Mouse (Mus musculus): Measurements from ENCODE around the gene Pgm2. TPM values are rescaled to one million over a fixed set of nuclear protein-coding genes. Genes with fewer than 3 reads are reported as not detected.

Gene Pgm2
- polyA plus RNA-seq, 1 experiment from 2014 or later = 25.1 TPM

DNA sequence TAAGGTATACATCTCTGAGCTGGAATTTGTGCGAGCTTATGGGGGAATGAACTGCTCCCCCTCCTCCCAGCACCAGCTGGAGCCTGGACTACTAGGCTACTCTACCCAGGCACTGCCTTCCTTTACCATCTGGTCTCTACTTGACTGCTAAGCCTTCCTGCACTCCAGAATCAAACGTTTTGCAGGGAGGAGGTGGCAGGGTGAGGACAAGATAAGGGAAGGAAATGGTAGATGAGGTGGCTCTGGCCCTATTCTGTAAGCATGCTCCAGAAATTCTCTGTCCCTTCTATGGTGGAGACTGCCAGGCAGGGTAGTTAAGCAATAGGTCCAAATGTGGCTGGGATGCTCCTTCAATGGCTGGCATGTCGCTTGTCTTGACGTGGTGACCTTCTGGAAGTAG lies 65.8 kb downstream of the Pgm2 start:
- Histone ChIP-seq H3K36me3 (no peaks in the 10 kb centered on the region), H3K27ac (replicated peaks) (no peak overlapping the region), H3K4me1 (peaks cover 24% of the 10 kb centered on the region), H3K27me3 (ENCODE audit: low read depth, poor library complexity, severe bottlenecking) (peaks cover 70% of the 10 kb centered on the region), H3K4me3 (no peak overlapping the region), H3K9me3 (replicated peaks) (no peaks in the 10 kb centered on the region)
- DNase-seq (ENCODE audit: low spot score) = no peak
- WGBS = 37% methylated on average over 4 of the region's 4 CpGs

DNA sequence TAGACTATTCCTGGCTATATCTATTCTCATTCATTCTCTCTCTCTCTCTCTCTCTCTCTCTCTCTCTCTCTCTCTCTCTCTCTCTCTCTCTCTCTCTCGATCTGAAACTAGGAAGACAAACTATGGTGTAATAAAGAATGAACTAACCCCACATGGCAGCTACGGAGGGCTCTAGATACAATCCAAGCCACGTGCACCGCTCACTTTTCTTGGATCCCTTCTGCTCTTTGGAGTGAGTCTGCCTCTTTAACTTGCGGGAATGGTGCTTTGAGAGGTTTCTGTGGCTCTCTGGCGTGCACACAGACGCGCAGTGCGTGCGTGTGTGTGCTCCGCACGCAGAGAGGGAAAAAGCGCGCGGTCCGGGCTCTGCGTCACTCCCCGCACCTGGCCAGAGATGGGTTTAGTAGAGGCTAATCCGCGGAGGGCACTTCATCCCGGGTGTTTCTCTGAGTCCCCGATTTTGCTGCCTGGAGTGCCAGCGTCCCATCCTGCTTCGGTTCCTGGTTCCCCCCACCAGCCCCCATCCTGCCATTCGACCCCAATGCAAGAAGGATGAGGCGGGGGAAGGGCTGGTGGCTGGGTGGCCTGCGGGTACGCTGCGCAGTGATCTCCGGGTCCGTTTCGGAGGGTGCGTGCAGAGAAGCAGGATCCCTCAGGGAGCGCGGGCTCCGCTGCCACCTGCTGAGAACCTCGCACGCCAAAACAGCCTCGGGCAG lies 66.5 kb downstream of the Pgm2 start:
- Histone ChIP-seq H3K9me3 (replicated peaks) (no peaks in the 10 kb centered on the region), H3K4me3 (peak overlapping the region; percentile 69), H3K36me3 (no peaks in the 10 kb centered on the region), H3K27me3 (ENCODE audit: low read depth, poor library complexity, severe bottlenecking) (peaks cover 70% of the 10 kb centered on the region), H3K27ac (replicated peaks) (peak overlapping the region; percentile 72), H3K4me1 (peaks cover 24% of the 10 kb centered on the region)
- under 1% methylated on average over 39 of the region's 39 CpGs for WGBS
- peak; percentile 65 for DNase-seq (ENCODE audit: low spot score)

GRCm38 (mm10) chr5:64159781-64160704 lies 67.3 kb downstream of the Pgm2 start:
- Histone ChIP-seq H3K4me3 (peak overlapping the region; percentile 69), H3K27ac (replicated peaks) (peak overlapping the region; percentile 72), H3K36me3 (no peaks in the 10 kb centered on the region), H3K4me1 (peaks cover 24% of the 10 kb centered on the region), H3K27me3 (ENCODE audit: low read depth, poor library complexity, severe bottlenecking) (peaks cover 70% of the 10 kb centered on the region), H3K9me3 (replicated peaks) (no peaks in the 10 kb centered on the region)
- peak; percentile 78 for DNase-seq (ENCODE audit: low spot score)
- under 1% methylated on average over 59 of the region's 63 CpGs for WGBS

DNA sequence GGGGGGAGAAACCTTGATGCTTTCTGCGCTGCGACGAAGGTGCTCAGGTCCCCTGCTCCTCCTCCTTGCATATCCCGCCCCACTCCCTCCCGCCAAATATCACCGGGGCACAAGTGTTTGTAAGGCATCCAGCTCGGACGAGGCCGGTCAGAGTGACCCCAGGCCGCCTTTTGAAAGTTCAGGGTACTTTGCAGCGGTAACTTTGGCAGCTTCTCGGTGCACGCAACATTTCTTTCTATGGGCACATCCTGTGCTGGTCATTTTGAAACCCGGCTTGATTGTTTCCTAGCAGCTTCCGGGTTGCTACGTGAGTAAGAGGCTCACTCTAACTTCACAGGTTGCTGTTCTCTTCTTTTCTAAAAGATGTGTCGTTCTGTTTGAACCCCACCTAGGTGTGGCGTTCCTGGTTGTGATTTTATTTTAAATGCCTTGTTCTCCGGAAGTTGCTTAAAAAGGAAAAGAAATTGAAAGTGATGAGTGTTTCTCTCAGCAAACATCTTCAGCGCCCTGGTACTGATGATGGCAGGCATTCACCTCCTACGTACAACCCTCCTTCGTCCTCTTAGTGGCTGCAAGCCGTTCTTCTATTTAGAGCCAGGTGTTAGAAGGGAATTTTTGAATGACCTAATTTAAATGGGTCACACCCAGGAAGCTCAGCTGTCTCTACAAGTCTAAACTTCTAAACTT lies 68.1 kb downstream of the Pgm2 start:
- H3K4me3 ChIP-seq = peak overlapping the region; percentile 69
- peak; percentile 37 for DNase-seq (ENCODE audit: low spot score)
- peaks cover 65% of the 10 kb centered on the region for H3K27me3 ChIP-seq (ENCODE audit: low read depth, poor library complexity, severe bottlenecking)
- H3K9me3 ChIP-seq (replicated peaks) = no peaks in the 10 kb centered on the region
- H3K4me1 ChIP-seq = peaks cover 32% of the 10 kb centered on the region
- no peaks in the 10 kb centered on the region for H3K36me3 ChIP-seq
- H3K27ac ChIP-seq (replicated peaks) = peak overlapping the region; percentile 72
- WGBS = 2% methylated on average over 23 of the region's 23 CpGs

DNA sequence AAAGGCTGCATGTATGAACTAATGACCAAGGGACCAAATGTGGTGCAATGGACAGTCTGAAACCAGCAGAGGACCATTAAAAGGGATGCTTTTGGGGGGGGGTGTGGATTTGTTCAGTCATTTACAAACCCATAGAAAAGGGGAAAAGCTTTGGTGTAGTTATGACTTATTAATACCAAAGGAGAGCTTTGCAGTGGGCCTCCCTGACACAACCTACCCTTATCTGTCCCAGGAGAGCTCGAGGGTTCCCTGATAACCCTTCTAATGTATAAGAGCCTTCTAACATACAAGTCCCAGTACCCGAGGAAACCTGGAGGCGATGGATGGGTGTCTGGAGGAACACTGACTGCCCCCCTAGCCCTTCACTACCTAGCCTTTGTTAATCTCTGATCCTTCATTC lies 69.2 kb downstream of the Pgm2 start:
- peaks cover 32% of the 10 kb centered on the region for H3K4me1 ChIP-seq
- no peak overlapping the region for H3K27ac ChIP-seq (replicated peaks)
- H3K27me3 ChIP-seq (ENCODE audit: low read depth, poor library complexity, severe bottlenecking) = peaks cover 59% of the 10 kb centered on the region
- H3K36me3 ChIP-seq = no peaks in the 10 kb centered on the region
- H3K9me3 ChIP-seq (replicated peaks) = no peaks in the 10 kb centered on the region
- no peak for DNase-seq (ENCODE audit: low spot score)
- H3K4me3 ChIP-seq = no peak overlapping the region
- WGBS = 76% methylated on average over 3 of the region's 3 CpGs

DNA sequence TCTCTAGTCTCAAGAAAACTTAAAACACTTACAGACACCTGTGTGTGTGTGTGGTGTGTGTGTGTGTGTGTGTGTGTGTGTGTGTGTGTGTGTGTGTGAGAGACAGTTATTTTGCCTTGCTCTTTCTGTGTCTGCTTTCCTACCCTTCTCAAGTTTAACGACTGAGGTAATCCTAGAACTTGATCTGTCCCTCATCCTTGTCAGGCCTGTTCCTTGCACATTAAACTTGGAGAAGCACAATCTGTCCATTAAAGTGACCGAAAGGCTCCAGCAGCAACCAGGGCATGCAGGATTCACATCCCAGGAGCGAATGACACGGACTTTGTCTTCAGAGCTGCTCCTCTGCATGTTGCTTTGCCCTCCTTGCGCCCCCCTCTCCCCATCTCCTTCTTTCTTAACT lies 69.8 kb downstream of the Pgm2 start:
- Histone ChIP-seq H3K27ac (replicated peaks) (no peak overlapping the region), H3K27me3 (ENCODE audit: low read depth, poor library complexity, severe bottlenecking) (peaks cover 52% of the 10 kb centered on the region), H3K9me3 (replicated peaks) (no peaks in the 10 kb centered on the region), H3K36me3 (no peaks in the 10 kb centered on the region), H3K4me1 (peaks cover 32% of the 10 kb centered on the region), H3K4me3 (no peak overlapping the region)
- WGBS = 91% methylated on average over 5 of the region's 5 CpGs
- no peak for DNase-seq (ENCODE audit: low spot score)

- peaks cover 28% of the 10 kb centered on the region for H3K4me1 ChIP-seq
- no peaks in the 10 kb centered on the region for H3K9me3 ChIP-seq (replicated peaks)
- no peak for DNase-seq (ENCODE audit: low spot score)
- 97% methylated on average over 3 of the region's 3 CpGs for WGBS
- H3K4me3 ChIP-seq = no peak overlapping the region
- no peak overlapping the region for H3K27ac ChIP-seq (replicated peaks)
- no peaks in the 10 kb centered on the region for H3K36me3 ChIP-seq
- peaks cover 34% of the 10 kb centered on the region for H3K27me3 ChIP-seq (ENCODE audit: low read depth, poor library complexity, severe bottlenecking)
Measured at GRCm38 (mm10) chr5:64164414-64164813, 71.7 kb downstream of the Pgm2 start.

DNA sequence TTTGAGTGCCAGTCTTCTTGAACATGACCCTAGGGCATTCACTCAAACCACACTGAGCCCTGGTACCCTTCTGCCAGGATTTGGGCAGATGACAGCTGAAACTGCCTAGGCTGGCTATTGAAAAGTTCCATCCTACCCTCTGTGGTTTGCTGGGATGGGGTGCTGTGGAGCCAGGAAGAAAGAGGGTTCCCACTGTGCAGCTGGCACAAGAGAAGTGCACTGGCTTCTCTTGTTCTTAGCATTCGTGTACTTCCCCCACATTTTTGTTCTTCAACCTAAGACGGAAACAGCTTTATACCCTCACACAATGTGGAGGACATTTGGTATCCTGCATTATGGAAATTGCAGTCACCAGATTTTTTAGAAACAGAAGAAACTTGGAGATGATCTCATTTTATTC lies 73.1 kb downstream of the Pgm2 start:
- H3K9me3 ChIP-seq (replicated peaks) = no peaks in the 10 kb centered on the region
- peaks cover 21% of the 10 kb centered on the region for H3K27me3 ChIP-seq (ENCODE audit: low read depth, poor library complexity, severe bottlenecking)
- H3K27ac ChIP-seq (replicated peaks) = no peak overlapping the region
- DNase-seq (ENCODE audit: low spot score) = no peak
- no peak overlapping the region for H3K4me3 ChIP-seq
- WGBS = 42% methylated on average over 2 of the region's 2 CpGs
- peaks cover 13% of the 10 kb centered on the region for H3K4me1 ChIP-seq
- H3K36me3 ChIP-seq = no peaks in the 10 kb centered on the region

GRCm38 (mm10) chr5:64168990-64169540 lies 76.3 kb downstream of the Pgm2 start:
- Histone ChIP-seq H3K9me3 (replicated peaks) (no peaks in the 10 kb centered on the region), H3K27ac (replicated peaks) (no peak overlapping the region), H3K4me1 (peaks cover 8% of the 10 kb centered on the region), H3K36me3 (no peaks in the 10 kb centered on the region), H3K27me3 (ENCODE audit: low read depth, poor library complexity, severe bottlenecking) (no peaks in the 10 kb centered on the region), H3K4me3 (no peak overlapping the region)
- WGBS = 94% methylated on average over 10 of the region's 10 CpGs
- no peak for DNase-seq (ENCODE audit: low spot score)

GRCm38 (mm10) chr5:64172884-64173283 lies 80.1 kb downstream of the Pgm2 start:
- DNase-seq (ENCODE audit: low spot score) = no peak
- Histone ChIP-seq H3K27me3 (ENCODE audit: low read depth, poor library complexity, severe bottlenecking) (no peaks in the 10 kb centered on the region), H3K9me3 (replicated peaks) (no peaks in the 10 kb centered on the region), H3K4me3 (no peak overlapping the region), H3K4me1 (0 out of 2 replicates have a peak, but pooled peaks cover 3% of the 10 kb centered on the region), H3K27ac (replicated peaks) (no peak overlapping the region), H3K36me3 (no peaks in the 10 kb centered on the region)
- 82% methylated on average over 3 of the region's 3 CpGs for WGBS

- Histone ChIP-seq H3K27ac (replicated peaks) (no peak overlapping the region), H3K4me3 (no peak overlapping the region), H3K27me3 (ENCODE audit: low read depth, poor library complexity, severe bottlenecking) (no peaks in the 10 kb centered on the region), H3K4me1 (0 out of 2 replicates have a peak, but pooled peaks cover 3% of the 10 kb centered on the region), H3K9me3 (replicated peaks) (no peaks in the 10 kb centered on the region), H3K36me3 (no peaks in the 10 kb centered on the region)
- 81% methylated on average over 16 of the region's 16 CpGs for WGBS
- DNase-seq (ENCODE audit: low spot score) = no peak
Measured at GRCm38 (mm10) chr5:64173302-64173701, 80.6 kb downstream of the Pgm2 start.

- no peak for DNase-seq (ENCODE audit: low spot score)
- Histone ChIP-seq H3K27ac (replicated peaks) (no peak overlapping the region), H3K36me3 (no peaks in the 10 kb centered on the region), H3K9me3 (replicated peaks) (no peaks in the 10 kb centered on the region), H3K4me3 (no peak overlapping the region), H3K4me1 (0 out of 2 replicates have a peak, but pooled peaks cover 3% of the 10 kb centered on the region), H3K27me3 (ENCODE audit: low read depth, poor library complexity, severe bottlenecking) (no peaks in the 10 kb centered on the region)
- WGBS = 75% methylated on average over 5 of the region's 5 CpGs
Measured at GRCm38 (mm10) chr5:64174429-64174935, 81.7 kb downstream of the Pgm2 start.
